Mouse (Mus musculus) midbrain, embryonic 15.5 days (tissue): ENCODE results near the gene Tecpr1. TPM values are rescaled to one million over a fixed set of nuclear protein-coding genes. Genes with fewer than 3 reads are reported as not detected.

Experiments
- ATAC-seq: fragments of 200-750 bp; cut with Nextera tagmentation; replicated peaks from 2 replicates; pipeline ENCODE4 v1.8.0; 2017; ENCODE audit warnings: moderate TSS enrichment
- H3K27ac ChIP-seq: fragments of 300-500 bp; sonication (generic); 2 replicates; pipeline ENCODE4 v1.5.1; 2015; ENCODE audit warnings: mild to moderate bottlenecking, inconsistent platforms
- H3K27me3 ChIP-seq: fragments of 300-500 bp; sonication (generic); replicated peaks from 2 replicates; pipeline ENCODE4 v1.6.1; 2015; ENCODE audit warnings: inconsistent platforms
- H3K36me3 ChIP-seq: fragments of 300-500 bp; sonication (generic); replicated peaks from 2 replicates; pipeline ENCODE4 v1.6.1; 2015; ENCODE audit warnings: inconsistent platforms
- H3K4me1 ChIP-seq: fragments of 300-500 bp; sonication (generic); 2 replicates; pipeline ENCODE4 v1.6.1; 2015; ENCODE audit warnings: inconsistent platforms
- H3K4me2 ChIP-seq: fragments of 300-500 bp; sonication (generic); 2 replicates; pipeline ENCODE4 v1.6.1; 2015; ENCODE audit warnings: inconsistent platforms, mild to moderate bottlenecking, moderate library complexity
- H3K4me3 ChIP-seq: fragments of 300-500 bp; sonication (generic); 2 replicates; pipeline ENCODE4 v1.5.1; 2015; ENCODE audit warnings: mild to moderate bottlenecking, inconsistent platforms
- H3K9ac ChIP-seq: fragments of 300-500 bp; sonication (generic); 2 replicates; pipeline ENCODE4 v1.6.1; 2015; ENCODE audit warnings: mild to moderate bottlenecking, inconsistent platforms
- H3K9me3 ChIP-seq: fragments of 300-500 bp; sonication (generic); 2 replicates; pipeline ENCODE4 v1.6.1; 2016; ENCODE audit warnings: inconsistent platforms
- WGBS: fragments of 180-500 bp; shearing (Covaris S2); methylation state at CpG from one replicate; pipeline ENCODE4 v1.1.7; 2015; ENCODE audit warnings: mixed read lengths; 5-methylcytosine and 5-hydroxymethylcytosine counted together
- polyA plus RNA-seq: library from polyadenylated mRNA; unstranded; fragments of >200 nt; fragmentation: Nextera tagmentation; extraction: Ambion mirVana; gene quantifications from 2 replicates; pipeline ENCODE4 v1.2.1, GENCODE M21; 2015

The Tecpr1 gene
- polyA plus RNA-seq, 1 experiment from 2014 or later = 56.0 TPM

GRCm38 (mm10) chr5:144258131-144258611, 34.8 kb upstream of the Tecpr1 start:
- 34% methylated on average over 14 of the region's 14 CpGs for WGBS
- peak overlapping the region; percentile 89 for H3K4me3 ChIP-seq
- H3K36me3 ChIP-seq = no peaks in the 10 kb centered on the region
- ATAC-seq = no peak
- H3K27ac ChIP-seq = no peak overlapping the region
- peak overlapping the region; percentile 80 for H3K4me2 ChIP-seq
- H3K9me3 ChIP-seq = no peaks in the 10 kb centered on the region
- H3K27me3 ChIP-seq = no peaks in the 10 kb centered on the region
- H3K9ac ChIP-seq = peak overlapping the region; percentile 91
- peaks cover 44% of the 10 kb centered on the region for H3K4me1 ChIP-seq

DNA sequence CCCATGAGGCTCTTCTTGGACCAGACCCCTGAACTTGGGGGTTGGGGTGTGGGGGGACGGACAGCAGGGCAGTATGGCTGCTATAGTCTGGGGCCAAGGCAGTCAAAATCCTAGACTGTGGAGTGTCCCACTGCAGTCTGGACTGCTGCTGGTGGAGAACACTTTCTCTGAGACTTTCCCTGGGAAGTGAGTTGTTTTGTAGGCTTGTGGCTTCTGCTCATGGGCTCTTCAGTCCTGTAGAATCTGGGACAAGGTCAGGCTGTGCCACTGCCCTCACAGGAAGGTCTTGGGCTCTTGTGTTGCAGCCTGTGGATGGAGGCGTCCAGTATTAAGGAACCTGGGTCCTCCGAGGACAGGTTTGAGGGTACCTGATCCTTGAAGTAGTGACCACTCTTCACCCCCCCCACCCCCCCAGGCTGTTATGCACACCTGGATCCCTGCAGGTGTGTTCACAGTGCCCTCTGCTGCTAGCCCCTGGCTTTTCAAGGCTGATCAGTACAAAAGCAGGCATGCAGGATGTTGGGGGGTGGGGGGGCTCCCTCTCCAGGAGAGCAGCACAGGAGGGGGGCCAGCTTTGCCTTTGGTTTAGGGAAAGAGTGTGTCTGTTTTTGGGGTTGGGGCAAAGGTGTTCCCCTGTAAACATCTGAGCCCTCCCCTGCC, 34.2 kb upstream of the Tecpr1 start:
- H3K36me3 ChIP-seq = no peaks in the 10 kb centered on the region
- H3K9me3 ChIP-seq = no peaks in the 10 kb centered on the region
- no peak for ATAC-seq
- peak overlapping the region; percentile 91; the same call in 1 of the 2 replicates for H3K9ac ChIP-seq
- H3K4me3 ChIP-seq = peak overlapping the region; percentile 89
- 60% methylated on average over 3 of the region's 3 CpGs for WGBS
- H3K4me1 ChIP-seq = peaks cover 44% of the 10 kb centered on the region
- H3K27ac ChIP-seq = no peak overlapping the region
- H3K4me2 ChIP-seq = peak overlapping the region; percentile 80
- no peaks in the 10 kb centered on the region for H3K27me3 ChIP-seq

GRCm38 (mm10) chr5:144256888-144257287, 33.5 kb upstream of the Tecpr1 start:
- Histone ChIP-seq H3K27me3 (no peaks in the 10 kb centered on the region), H3K9me3 (no peaks in the 10 kb centered on the region), H3K4me3 (peak overlapping the region; percentile 89), H3K4me2 (peak overlapping the region; percentile 80), H3K9ac (peak overlapping the region; percentile 91), H3K36me3 (no peaks in the 10 kb centered on the region), H3K27ac (peak overlapping the region; percentile 88; the same call in 1 of the 2 replicates), H3K4me1 (peaks cover 44% of the 10 kb centered on the region)
- no peak for ATAC-seq
- 42% methylated on average over 1 of the region's 1 CpGs for WGBS

DNA sequence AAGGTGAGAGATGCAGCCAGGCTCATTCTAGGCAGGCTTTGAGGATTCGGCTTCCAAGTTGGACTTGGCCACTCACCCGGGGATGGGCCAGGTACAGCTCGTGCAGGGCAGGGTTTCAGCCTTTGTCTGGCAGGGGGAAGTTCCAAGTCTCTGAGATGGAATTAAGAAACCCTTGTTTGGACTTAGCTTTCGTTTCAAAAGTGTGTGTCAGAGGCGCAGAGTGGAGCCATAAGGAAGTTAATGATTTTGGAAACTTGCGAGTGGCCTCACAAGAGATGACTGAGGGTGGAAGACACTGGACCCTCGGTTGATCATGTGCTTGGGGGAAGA, 33.1 kb upstream of the Tecpr1 start:
- WGBS = 7% methylated on average over 7 of the region's 7 CpGs
- peak overlapping the region; percentile 88 for H3K27ac ChIP-seq
- peak overlapping the region; percentile 80 for H3K4me2 ChIP-seq
- H3K4me3 ChIP-seq = peak overlapping the region; percentile 89
- no peak for ATAC-seq
- peaks cover 44% of the 10 kb centered on the region for H3K4me1 ChIP-seq
- H3K9me3 ChIP-seq = no peaks in the 10 kb centered on the region
- H3K36me3 ChIP-seq = no peaks in the 10 kb centered on the region
- peak overlapping the region; percentile 91 for H3K9ac ChIP-seq
- H3K27me3 ChIP-seq = no peaks in the 10 kb centered on the region

- no peaks in the 10 kb centered on the region for H3K9me3 ChIP-seq
- WGBS = 1% methylated on average over 40 of the region's 40 CpGs
- ATAC-seq = peak; percentile 64
Measured at GRCm38 (mm10) chr5:144255632-144256540, 32.5 kb upstream of the Tecpr1 start.

GRCm38 (mm10) chr5:144254811-144255631, 31.6 kb upstream of the Tecpr1 start:
- 1% methylated on average over 66 of the region's 84 CpGs for WGBS
- no peaks in the 10 kb centered on the region for H3K36me3 ChIP-seq

More at GRCm38 (mm10) chr5:144255632-144256540, 32.5 kb upstream of the Tecpr1 start:
- Histone ChIP-seq H3K9ac (peak overlapping the region; percentile 91), H3K36me3 (no peaks in the 10 kb centered on the region), H3K27me3 (no peaks in the 10 kb centered on the region), H3K4me2 (peak overlapping the region; percentile 80), H3K4me1 (peaks cover 44% of the 10 kb centered on the region), H3K27ac (peak overlapping the region; percentile 88), H3K4me3 (peak overlapping the region; percentile 89)

DNA sequence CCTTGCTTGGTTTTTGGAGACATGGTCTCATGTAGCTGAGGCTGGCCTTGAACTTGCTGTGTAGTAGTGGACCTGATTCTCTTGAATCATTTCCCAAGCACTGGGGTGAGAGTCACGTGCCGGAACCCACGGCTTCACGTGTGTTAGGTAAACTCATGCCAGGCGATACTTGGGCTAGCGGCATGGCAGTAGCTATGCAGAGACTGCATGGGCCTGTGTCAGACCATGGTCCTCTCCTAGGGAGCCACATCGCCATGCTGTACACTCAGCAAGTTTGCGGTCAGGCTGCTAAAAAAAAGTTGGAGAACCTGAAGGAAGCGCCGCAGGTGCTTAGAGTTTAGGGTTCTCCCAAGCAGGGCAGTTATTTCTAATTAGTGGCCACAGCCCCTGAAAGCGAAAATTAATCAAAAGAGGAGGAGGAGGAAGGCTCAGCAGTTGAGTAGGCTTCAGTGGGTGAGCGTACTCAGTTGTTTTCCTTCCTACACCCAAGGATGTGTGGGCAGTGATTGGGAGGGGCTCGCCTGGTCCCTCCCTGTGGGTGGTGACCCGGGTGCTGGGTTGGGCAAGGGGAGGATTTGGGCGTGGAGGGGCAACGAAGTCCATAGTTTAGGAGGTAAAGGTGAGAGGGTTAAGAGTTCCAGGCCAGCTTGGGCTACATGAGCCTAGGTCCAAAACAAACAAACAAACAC, 30.9 kb upstream of the Tecpr1 start:
- H3K36me3 ChIP-seq = no peaks in the 10 kb centered on the region
- H3K4me2 ChIP-seq = peak overlapping the region; percentile 80
- peak; percentile 5; the same call in 1 of the 2 replicates for ATAC-seq
- H3K27ac ChIP-seq = no peak overlapping the region
- no peaks in the 10 kb centered on the region for H3K9me3 ChIP-seq
- peak overlapping the region; percentile 91; the same call in 1 of the 2 replicates for H3K9ac ChIP-seq
- H3K4me1 ChIP-seq = peaks cover 37% of the 10 kb centered on the region
- 61% methylated on average over 16 of the region's 16 CpGs for WGBS
- H3K27me3 ChIP-seq = no peaks in the 10 kb centered on the region
- peak overlapping the region; percentile 89 for H3K4me3 ChIP-seq

More at GRCm38 (mm10) chr5:144254811-144255631, 31.6 kb upstream of the Tecpr1 start:
- Histone ChIP-seq H3K9ac (peak overlapping the region; percentile 91), H3K9me3 (no peaks in the 10 kb centered on the region), H3K4me2 (peak overlapping the region; percentile 80), H3K4me3 (peak overlapping the region; percentile 89), H3K27me3 (no peaks in the 10 kb centered on the region), H3K27ac (peak overlapping the region; percentile 88), H3K4me1 (peaks cover 44% of the 10 kb centered on the region)
- peak; percentile 76 for ATAC-seq

DNA sequence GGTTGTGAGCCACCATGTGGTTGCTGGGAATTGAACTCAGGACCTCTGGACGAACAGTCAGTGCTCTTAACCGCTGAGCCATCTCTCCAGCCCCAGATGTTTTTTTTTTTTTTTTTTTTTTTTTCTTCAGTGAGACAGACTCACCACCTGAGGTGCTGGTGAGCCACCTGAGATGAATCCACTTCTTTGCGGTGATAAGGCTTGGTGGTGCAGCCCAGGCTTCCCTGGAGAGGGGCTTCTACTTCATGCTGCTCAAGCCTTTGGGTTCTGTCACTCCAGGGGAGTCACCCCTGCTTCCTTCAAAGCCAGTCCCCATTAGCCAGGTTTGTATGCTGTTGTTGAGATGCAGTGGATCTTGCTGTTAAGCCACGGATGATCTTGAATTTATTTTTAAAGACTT, 29.8 kb upstream of the Tecpr1 start:
- no peak for ATAC-seq
- WGBS = 77% methylated on average over 4 of the region's 4 CpGs
- H3K27me3 ChIP-seq = no peaks in the 10 kb centered on the region
- H3K36me3 ChIP-seq = no peaks in the 10 kb centered on the region
- H3K9ac ChIP-seq = no peak overlapping the region
- H3K9me3 ChIP-seq = no peaks in the 10 kb centered on the region
- no peak overlapping the region for H3K4me2 ChIP-seq
- H3K4me3 ChIP-seq = no peak overlapping the region
- H3K4me1 ChIP-seq = peaks cover 26% of the 10 kb centered on the region
- H3K27ac ChIP-seq = no peak overlapping the region

DNA sequence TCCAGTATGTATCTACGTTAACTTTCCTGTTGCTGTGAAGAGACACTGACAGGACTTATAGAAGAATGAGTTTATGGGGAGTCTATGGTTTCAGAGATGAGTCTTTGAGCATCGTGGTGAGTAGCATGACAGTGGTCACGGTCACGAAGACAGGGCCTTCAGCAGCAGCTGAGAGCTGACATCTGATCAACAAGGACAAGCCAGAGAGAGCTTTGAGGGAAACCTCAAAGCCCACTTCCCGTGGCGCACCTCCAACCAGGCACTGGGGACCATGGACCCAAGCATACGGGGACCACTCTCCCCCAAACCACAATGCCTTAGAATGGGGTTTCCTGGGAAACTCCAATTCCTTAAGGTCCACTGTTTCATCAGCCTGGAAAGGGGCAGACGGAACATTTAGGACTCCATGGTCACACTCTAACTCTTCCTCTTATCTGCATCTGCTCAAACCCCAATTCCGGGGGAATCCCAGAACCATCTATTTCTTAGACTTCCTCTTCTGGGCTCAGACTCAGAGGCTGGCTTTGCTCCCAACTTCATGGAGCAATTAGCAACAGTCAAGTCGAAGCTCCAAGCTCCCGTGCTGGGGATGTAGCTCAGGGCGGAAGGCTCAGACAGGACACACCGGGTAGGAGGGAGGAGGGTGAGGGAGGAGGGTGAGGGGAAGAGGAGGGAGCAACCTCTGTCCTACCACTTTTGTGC, 28.6 kb upstream of the Tecpr1 start:
- H3K27me3 ChIP-seq = no peaks in the 10 kb centered on the region
- H3K36me3 ChIP-seq = no peaks in the 10 kb centered on the region
- no peak overlapping the region for H3K27ac ChIP-seq
- peaks cover 15% of the 10 kb centered on the region for H3K4me1 ChIP-seq
- H3K9ac ChIP-seq = no peak overlapping the region
- H3K9me3 ChIP-seq = no peaks in the 10 kb centered on the region
- no peak overlapping the region for H3K4me2 ChIP-seq
- no peak for ATAC-seq
- 93% methylated on average over 13 of the region's 13 CpGs for WGBS
- no peak overlapping the region for H3K4me3 ChIP-seq

GRCm38 (mm10) chr5:144249871-144250270, 26.5 kb upstream of the Tecpr1 start:
- 84% methylated on average over 3 of the region's 3 CpGs for WGBS
- Histone ChIP-seq H3K9me3 (no peaks in the 10 kb centered on the region), H3K27ac (no peak overlapping the region), H3K27me3 (no peaks in the 10 kb centered on the region), H3K4me2 (no peak overlapping the region), H3K36me3 (no peaks in the 10 kb centered on the region), H3K9ac (no peak overlapping the region), H3K4me1 (peaks cover 6% of the 10 kb centered on the region), H3K4me3 (no peak overlapping the region)
- no peak for ATAC-seq
